Mouse (Mus musculus): ENCODE data around the gene Traf3. TPM values are rescaled to one million over a fixed set of nuclear protein-coding genes. Genes with fewer than 3 reads are reported as not detected.

Gene Traf3
- total and polyA plus RNA-seq, 2 experiments from 2014 or later: 14.9 to 40.2 TPM

GRCm38 (mm10) chr12:111301322-111302017 lies 135.3 kb downstream of the Traf3 start:
- no peak for TF ChIP-seq CTCF (IDR thresholded peaks at IDR 0.05)
- DNase-seq (ENCODE audit: low spot score) (no peak), ATAC-seq (ENCODE audit: low FRiP score) (no peak)
- peaks cover 84% of the 10 kb centered on the region for H3K36me3 ChIP-seq (ENCODE audit: insufficient read depth, low read length)
- no peak overlapping the region for H3K27ac ChIP-seq (ENCODE audit: low read depth, low read length)
- H3K9ac ChIP-seq (replicated peaks; ENCODE audit: low read length, poor library complexity, severe bottlenecking): no peak overlapping the region
- H3K27me3 ChIP-seq (ENCODE audit: insufficient read depth, low read length): no peaks in the 10 kb centered on the region
- no peak overlapping the region for H3K4me2 ChIP-seq (ENCODE audit: low read depth, low read length, poor library complexity, severe bottlenecking)
- no peaks in the 10 kb centered on the region for H3K9me3 ChIP-seq (ENCODE audit: low read length)
- H3K4me1 ChIP-seq (ENCODE audit: insufficient read depth, low read length): no peaks in the 10 kb centered on the region
- WGBS: 96% methylated on average over 27 of the region's 27 CpGs
- no peak overlapping the region for H3K4me3 ChIP-seq (ENCODE audit: low read depth, low read length)

DNA sequence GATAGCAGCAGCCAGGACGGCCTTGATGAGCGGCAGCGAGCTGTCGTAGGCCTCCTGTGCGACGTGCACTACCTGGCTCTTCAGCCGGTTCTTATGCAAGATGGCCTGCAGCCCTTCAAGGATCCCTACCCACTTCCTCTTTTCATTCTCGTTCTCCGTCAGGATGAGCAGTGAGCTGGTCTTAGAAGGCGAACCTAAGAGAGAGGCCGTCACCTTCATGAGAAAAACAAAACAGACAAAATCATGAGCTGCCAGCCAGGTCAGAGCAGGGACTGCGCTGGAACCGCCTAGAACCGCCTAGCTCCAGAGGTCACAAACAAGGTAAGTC lies 135.8 kb downstream of the Traf3 start:
- TF ChIP-seq CTCF (IDR thresholded peaks at IDR 0.05): no peak
- no peak overlapping the region for H3K4me2 ChIP-seq (ENCODE audit: low read depth, low read length, poor library complexity, severe bottlenecking)
- H3K9ac ChIP-seq (replicated peaks; ENCODE audit: low read length, poor library complexity, severe bottlenecking): no peak overlapping the region
- WGBS: 94% methylated on average over 14 of the region's 14 CpGs
- H3K27ac ChIP-seq (ENCODE audit: low read depth, low read length): no peak overlapping the region
- H3K36me3 ChIP-seq (ENCODE audit: insufficient read depth, low read length): peaks cover 85% of the 10 kb centered on the region
- H3K4me3 ChIP-seq (ENCODE audit: low read depth, low read length): no peak overlapping the region
- H3K9me3 ChIP-seq (ENCODE audit: low read length): no peaks in the 10 kb centered on the region
- no peak for ATAC-seq (ENCODE audit: low FRiP score)
- H3K4me1 ChIP-seq (ENCODE audit: insufficient read depth, low read length): no peaks in the 10 kb centered on the region
- no peak for DNase-seq (ENCODE audit: low spot score)
- H3K27me3 ChIP-seq (ENCODE audit: insufficient read depth, low read length): no peaks in the 10 kb centered on the region

- WGBS: 96% methylated on average over 8 of the region's 8 CpGs
- ATAC-seq (ENCODE audit: low FRiP score) (no peak), DNase-seq (ENCODE audit: low spot score) (no peak)
- Histone ChIP-seq H3K9ac (replicated peaks; ENCODE audit: low read length, poor library complexity, severe bottlenecking) (no peak overlapping the region), H3K4me2 (ENCODE audit: low read depth, low read length, poor library complexity, severe bottlenecking) (no peak overlapping the region), H3K27me3 (ENCODE audit: insufficient read depth, low read length) (no peaks in the 10 kb centered on the region), H3K9me3 (ENCODE audit: low read length) (no peaks in the 10 kb centered on the region), H3K4me1 (ENCODE audit: insufficient read depth, low read length) (no peaks in the 10 kb centered on the region), H3K36me3 (ENCODE audit: insufficient read depth, low read length) (peaks cover 83% of the 10 kb centered on the region), H3K27ac (ENCODE audit: low read depth, low read length) (no peak overlapping the region), H3K4me3 (ENCODE audit: low read depth, low read length) (no peak overlapping the region)
- TF ChIP-seq CTCF (IDR thresholded peaks at IDR 0.05): no peak
These were observed 137.7 kb downstream of the Traf3 start for GRCm38 (mm10) chr12:111303702-111304337.

- Histone ChIP-seq H3K4me1 (ENCODE audit: insufficient read depth, low read length) (no peaks in the 10 kb centered on the region), H3K36me3 (ENCODE audit: insufficient read depth, low read length) (peaks cover 90% of the 10 kb centered on the region), H3K9ac (replicated peaks; ENCODE audit: low read length, poor library complexity, severe bottlenecking) (no peak overlapping the region), H3K27ac (ENCODE audit: low read depth, low read length) (no peak overlapping the region), H3K4me2 (ENCODE audit: low read depth, low read length, poor library complexity, severe bottlenecking) (no peak overlapping the region), H3K27me3 (ENCODE audit: insufficient read depth, low read length) (no peaks in the 10 kb centered on the region), H3K9me3 (ENCODE audit: low read length) (no peaks in the 10 kb centered on the region), H3K4me3 (ENCODE audit: low read depth, low read length) (no peak overlapping the region)
- ATAC-seq (ENCODE audit: low FRiP score) (no peak), DNase-seq (ENCODE audit: low spot score) (no peak)
- WGBS: 86% methylated on average over 8 of the region's 8 CpGs
- TF ChIP-seq CTCF (IDR thresholded peaks at IDR 0.05): no peak
These were observed 140.7 kb downstream of the Traf3 start for GRCm38 (mm10) chr12:111306821-111307220.

DNA sequence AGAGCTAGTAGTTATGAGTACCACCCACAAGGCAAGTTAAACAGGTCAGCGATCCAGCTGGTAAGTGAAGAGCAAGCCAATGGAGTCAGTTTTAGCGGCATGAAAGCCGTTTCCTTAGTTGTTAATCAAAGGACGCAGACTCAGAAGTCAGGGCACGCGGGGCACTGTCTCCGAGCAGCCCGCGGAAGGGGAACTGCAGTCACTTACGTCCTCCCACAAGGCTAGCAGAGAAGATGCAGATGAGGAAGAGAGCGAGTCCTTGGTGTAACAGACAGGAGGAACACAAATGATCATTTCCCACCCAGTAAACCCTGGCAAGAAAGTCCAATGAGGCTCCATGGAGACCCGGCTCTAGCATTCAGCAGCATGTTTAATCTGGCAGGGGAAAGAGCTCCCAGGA lies 143.1 kb downstream of the Traf3 start:
- Histone ChIP-seq H3K9ac (replicated peaks; ENCODE audit: low read length, poor library complexity, severe bottlenecking) (no peak overlapping the region), H3K4me2 (ENCODE audit: low read depth, low read length, poor library complexity, severe bottlenecking) (no peak overlapping the region), H3K4me3 (ENCODE audit: low read depth, low read length) (no peak overlapping the region), H3K4me1 (ENCODE audit: insufficient read depth, low read length) (no peaks in the 10 kb centered on the region), H3K27ac (ENCODE audit: low read depth, low read length) (no peak overlapping the region), H3K36me3 (ENCODE audit: insufficient read depth, low read length) (peaks cover 91% of the 10 kb centered on the region), H3K9me3 (ENCODE audit: low read length) (no peaks in the 10 kb centered on the region), H3K27me3 (ENCODE audit: insufficient read depth, low read length) (no peaks in the 10 kb centered on the region)
- no peak for DNase-seq (ENCODE audit: low spot score)
- no peak for TF ChIP-seq CTCF (IDR thresholded peaks at IDR 0.05)
- WGBS: 80% methylated on average over 12 of the region's 12 CpGs
- no peak for ATAC-seq (ENCODE audit: low FRiP score)

- H3K9me3 ChIP-seq (ENCODE audit: low read length): no peaks in the 10 kb centered on the region
- no peak for DNase-seq (ENCODE audit: low spot score)
- no peak overlapping the region for H3K4me3 ChIP-seq (ENCODE audit: low read depth, low read length)
- no peak overlapping the region for H3K27ac ChIP-seq (ENCODE audit: low read depth, low read length)
- H3K9ac ChIP-seq (replicated peaks; ENCODE audit: low read length, poor library complexity, severe bottlenecking): no peak overlapping the region
- peaks cover 89% of the 10 kb centered on the region for H3K36me3 ChIP-seq (ENCODE audit: insufficient read depth, low read length)
- WGBS: 90% methylated on average over 14 of the region's 14 CpGs
- no peak overlapping the region for H3K4me2 ChIP-seq (ENCODE audit: low read depth, low read length, poor library complexity, severe bottlenecking)
- no peaks in the 10 kb centered on the region for H3K4me1 ChIP-seq (ENCODE audit: insufficient read depth, low read length)
- ATAC-seq (ENCODE audit: low FRiP score): no peak
- TF ChIP-seq CTCF (IDR thresholded peaks at IDR 0.05): no peak
- no peaks in the 10 kb centered on the region for H3K27me3 ChIP-seq (ENCODE audit: insufficient read depth, low read length)
These were observed 143.8 kb downstream of the Traf3 start for GRCm38 (mm10) chr12:111309931-111310330.
